Mouse (Mus musculus) lung, postnatal 10 days (tissue): Measurements from ENCODE around the gene Oas1h.
"Not testable (repeated sequence)": the region's sequence is repeated elsewhere in the genome, so short reads cannot be mapped to it uniquely, and the experiment has no call there.

Source experiments
- DNase-seq: peaks from one replicate; pipeline ENCODE4 v3.0.0; 2021

Gene Oas1h

DNA sequence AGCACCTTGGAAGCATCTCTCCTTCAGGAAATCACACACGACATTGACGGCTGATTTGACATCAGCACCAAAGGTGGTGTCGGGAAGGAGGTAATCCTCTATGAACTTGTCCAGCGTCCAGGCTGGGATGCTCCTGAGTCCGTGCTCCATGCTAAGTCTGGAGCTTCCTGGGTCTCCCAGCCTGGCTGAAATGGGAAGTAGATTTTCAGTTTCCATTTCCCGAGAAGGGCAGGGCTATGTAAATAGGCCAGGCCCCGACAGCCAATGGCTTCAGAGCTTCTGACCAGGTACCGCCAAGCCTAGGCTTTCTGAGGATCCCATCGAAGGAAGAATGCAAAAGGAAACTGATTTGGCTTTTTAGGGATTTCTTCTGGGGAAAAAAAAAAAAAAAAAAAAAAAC lies 26.2 kb downstream of the Oas1h start, which contains the start of gene Oas1g:
Gene Oas1g (minus strand): TSS at position 201 of the 400 bp plus-strand sequence.
- not testable (repeated sequence) for DNase-seq

- DNase-seq, result no peak
Measured at GRCm38 (mm10) chr5:120887831-120888230, 26.6 kb downstream of the Oas1h start.

- DNase-seq, result not testable (repeated sequence)
Measured at GRCm38 (mm10) chr5:120888294-120888815, 27.1 kb downstream of the Oas1h start.

- no peak for DNase-seq
Measured at GRCm38 (mm10) chr5:120890026-120890425, 28.8 kb downstream of the Oas1h start.

DNA sequence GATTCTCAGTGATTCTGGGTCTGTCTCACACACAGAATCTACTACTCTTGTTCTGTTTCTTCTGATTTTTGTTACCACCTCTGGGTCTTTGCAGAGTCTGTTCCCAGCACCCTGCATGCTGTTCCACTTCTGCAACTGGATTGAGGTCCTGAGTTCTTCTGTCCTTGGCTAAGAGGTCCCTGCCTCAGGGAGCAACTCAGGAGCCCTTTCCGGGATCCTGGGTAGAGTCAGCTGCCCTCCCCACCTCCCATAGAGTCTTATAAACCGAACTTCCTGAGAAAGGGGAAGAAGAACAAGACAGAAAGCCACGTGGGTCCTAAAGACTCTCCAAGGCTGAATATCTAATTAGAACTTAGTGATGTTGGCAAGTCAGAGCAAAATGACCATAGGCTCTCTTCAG lies 29.8 kb downstream of the Oas1h start:
- no peak for DNase-seq

GRCm38 (mm10) chr5:120891566-120892242 lies 30.5 kb downstream of the Oas1h start:
- not testable (repeated sequence) for DNase-seq

GRCm38 (mm10) chr5:120892243-120892660 lies 31.0 kb downstream of the Oas1h start:
- DNase-seq, result no peak

DNA sequence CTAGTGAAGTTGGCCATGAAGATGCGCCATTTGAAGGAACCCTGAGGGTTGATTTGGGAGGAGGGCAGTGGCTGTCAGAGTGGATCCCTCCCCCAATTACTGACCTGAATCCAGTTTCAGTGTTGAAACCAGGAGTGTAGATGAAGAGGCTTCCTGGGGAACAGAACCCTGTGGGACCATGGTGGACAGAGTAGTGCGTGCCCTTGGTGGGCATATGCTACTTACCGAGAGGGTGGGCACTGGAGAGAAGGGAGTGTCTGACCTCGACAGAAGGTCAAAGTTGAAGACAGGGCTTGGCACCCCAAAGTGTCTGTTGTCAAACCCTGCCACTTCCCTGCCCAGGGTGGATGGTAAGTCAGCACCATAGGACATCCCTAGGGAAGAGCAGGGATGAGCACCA lies 32.6 kb downstream of the Oas1h start:
- DNase-seq, result not testable (repeated sequence)

DNA sequence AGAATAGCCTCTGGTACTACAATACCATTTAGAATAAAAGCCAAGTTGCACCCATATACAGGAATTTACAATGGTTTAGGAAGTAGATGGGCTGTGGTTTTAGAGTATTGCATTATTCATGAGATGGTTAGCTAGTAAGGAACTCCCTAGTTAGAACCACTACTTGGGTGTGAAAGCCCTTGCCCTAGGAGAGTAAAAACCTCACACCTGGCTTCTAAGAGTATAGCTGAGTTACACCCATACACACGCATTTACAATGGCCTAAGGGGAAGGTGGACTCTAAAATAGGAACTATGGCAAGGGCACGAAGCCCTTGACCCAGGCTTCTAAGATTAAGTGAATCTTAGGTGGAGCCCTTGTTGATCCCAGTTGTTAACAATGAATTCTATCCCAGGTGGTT lies 33.5 kb downstream of the Oas1h start:
- not testable (repeated sequence) for DNase-seq

DNA sequence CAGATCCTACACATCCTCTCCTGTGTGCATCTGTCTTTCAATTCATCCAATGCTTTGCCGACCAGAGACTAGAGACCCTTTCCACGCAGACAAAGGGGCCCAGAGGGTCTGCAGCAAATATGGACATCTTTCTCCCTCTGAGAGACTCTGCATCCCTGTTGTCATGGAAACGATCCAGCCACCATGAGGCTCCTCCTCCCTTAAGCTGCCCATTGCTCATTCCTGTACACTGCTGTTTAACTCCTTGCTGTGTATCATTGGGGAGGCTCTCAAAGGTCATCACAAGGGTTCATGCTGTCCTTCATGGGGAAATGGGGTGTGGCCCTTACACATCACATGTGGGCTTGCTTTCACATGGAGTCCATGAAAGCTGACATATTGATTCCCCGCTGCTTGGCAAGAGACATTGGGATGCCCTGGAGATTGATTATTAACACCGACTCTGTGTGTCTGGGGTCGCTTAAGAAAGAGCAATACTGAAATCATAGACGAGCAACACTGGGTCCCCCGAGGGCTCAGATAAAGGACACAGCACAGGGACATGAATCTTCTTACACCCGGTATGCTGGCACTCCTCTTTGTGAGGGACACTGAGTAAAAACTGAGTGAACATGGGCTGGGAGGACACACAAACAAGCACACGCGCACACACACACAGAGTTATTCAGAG lies 34.1 kb downstream of the Oas1h start:
- no peak for DNase-seq

DNA sequence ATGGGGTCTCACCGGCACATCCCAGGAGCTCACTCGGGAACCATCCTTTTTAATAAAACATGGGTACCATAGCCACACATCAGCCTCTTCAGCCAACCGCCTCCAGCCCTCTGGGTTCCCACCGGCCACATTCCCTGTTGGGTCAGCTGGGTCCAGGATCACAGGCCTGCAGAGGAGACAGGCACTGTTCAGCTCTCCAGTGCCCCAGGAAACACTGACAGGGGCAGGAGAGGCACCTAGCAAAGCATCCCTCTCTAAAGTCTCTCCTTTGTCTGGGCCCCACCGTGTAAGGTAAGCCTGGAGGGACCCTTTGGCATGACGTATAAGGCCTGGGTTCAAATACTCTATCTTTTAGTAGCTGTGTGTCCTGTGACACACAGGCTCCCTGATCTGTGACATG lies 37.1 kb downstream of the Oas1h start:
- DNase-seq, result no peak

DNA sequence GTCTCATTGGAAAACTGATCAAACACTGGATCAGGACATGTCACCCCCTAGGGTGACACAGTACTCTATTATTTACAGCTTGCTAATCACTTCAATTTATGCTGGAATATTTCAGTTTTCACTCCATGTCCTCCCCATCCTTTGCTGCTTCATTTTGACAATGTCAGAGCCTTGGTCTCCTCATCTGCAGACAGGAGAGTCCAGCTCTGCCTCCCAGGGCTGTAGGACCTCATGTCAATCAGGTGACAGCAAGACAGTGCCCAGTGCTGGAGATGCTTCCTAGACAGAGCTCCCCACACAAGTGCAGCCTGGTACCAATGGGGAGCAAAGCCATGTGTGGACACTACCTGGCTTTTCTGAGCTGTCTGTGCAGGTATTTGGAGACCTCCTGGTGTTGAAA lies 37.5 kb downstream of the Oas1h start:
- DNase-seq, result no peak

- DNase-seq, result no peak
Measured at GRCm38 (mm10) chr5:120900666-120901065, 39.4 kb downstream of the Oas1h start.

GRCm38 (mm10) chr5:120902056-120902455 lies 40.8 kb downstream of the Oas1h start:
- DNase-seq, result no peak

GRCm38 (mm10) chr5:120906791-120907733 lies 45.8 kb downstream of the Oas1h start, which contains the start of gene Oas1a:
Gene Oas1a (minus strand): TSS chr5:120907521.
- not testable (repeated sequence) for DNase-seq

DNA sequence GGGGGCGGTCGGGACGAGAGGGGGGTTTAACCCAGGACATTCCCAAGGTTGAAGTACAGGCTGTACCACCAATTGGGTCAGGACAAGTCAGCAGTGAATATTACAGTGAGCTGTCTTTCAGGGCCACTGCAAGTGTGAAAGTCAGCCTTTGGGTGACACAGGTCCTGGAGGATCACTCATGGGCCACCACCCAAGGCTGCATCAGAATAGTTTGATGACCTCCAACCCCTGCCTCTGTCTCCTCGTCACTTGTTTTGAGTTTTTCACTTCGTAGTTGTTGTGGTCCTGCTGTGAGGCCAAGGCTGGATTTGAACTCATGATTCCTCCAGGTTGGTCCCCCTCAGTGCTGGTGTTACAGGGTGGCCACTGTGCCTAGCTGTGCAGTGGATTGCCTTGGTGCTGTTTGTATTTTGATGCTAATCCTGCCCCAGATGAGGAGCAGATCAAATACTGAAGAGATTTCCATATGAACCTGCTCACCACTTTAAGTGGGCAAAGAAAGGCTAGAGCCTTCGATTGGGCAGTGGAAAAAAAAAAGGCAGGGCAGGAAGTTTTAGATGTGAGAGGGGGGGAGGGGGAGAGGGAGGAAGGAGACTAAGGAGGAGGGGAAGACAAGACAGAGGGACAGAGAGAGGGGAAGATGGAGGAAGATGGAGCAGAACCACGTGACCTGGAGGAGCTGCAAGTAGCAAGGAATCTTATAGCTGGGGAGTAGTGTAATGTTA lies 47.1 kb downstream of the Oas1h start:
- DNase-seq, result no peak

GRCm38 (mm10) chr5:120914204-120914603 lies 53.0 kb downstream of the Oas1h start, which contains the start of gene Oas1d:
Gene Oas1d (plus strand): TSS chr5:120914536.
- not testable (repeated sequence) for DNase-seq

- not testable (repeated sequence) for DNase-seq
Measured at GRCm38 (mm10) chr5:120919156-120919935, 58.1 kb downstream of the Oas1h start.

- no peak for DNase-seq
Measured at GRCm38 (mm10) chr5:120920296-120920695, 59.1 kb downstream of the Oas1h start.
